17 mouse cellular contexts compared by ENCODE assay signal in the genomic region with DNA sequence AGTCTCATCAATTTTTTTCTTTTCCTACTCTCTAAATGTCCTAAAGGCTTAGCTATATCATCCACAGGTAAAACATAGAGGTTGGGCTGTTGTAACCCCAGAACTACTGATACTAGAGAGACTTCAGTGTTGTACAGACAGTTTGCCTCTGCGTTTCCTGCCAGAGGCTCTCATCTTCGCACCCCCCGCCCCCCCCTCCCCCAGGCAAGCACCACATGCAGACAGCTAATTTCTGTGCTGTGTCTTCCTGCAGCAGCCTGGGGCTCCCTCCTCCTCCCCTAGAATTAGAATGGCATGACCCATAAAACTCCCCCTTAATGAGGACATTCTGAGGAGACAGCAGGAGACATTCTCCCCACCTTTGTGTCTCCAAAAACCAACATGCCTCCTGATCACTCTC. TPM values are rescaled to one million over a fixed set of nuclear protein-coding genes. Genes with fewer than 3 reads are reported as not detected.
DNase-seq lines count a peak whose midpoint lies in the region; ATAC-seq lines count a peak whose summit lies in the region.
"Had no signal": no experiment of that assay in that cellular context is flagged by ENCODE, and none has a peak within 500 bp of the region (broad histone marks: within the 10 kb centered on the region; RNA-seq: fewer than 3 reads in every experiment).

No protein-coding gene starts in this region.

- ATAC-seq in CD4-positive, CD25-positive, alpha-beta regulatory T cell, adult 4 months: peak; percentile 50
- peak; percentile 33 for ATAC-seq in inflammation-experienced regulatory T-cells, adult 6 months
- ATAC-seq: forebrain, embryonic 13.5 days; forebrain, embryonic 16.5 days; intestine, embryonic 16.5 days had no signal

- DNase-seq in heart, adult 11 months: peak; percentile 40
- no peak for DNase-seq in heart, postnatal 25 days (ENCODE audit: low spot score)
- DNase-seq in kidney, adult 8-10 months: no peak
- DNase-seq in gastrocnemius, postnatal 25 days: no peak
- DNase-seq: adrenal gland, postnatal 10 days; adrenal gland, postnatal 36 days; cerebellum, adult 18-20 months; cerebellum, adult 9-10 months; cerebellum, postnatal 14 days; gastrocnemius, postnatal 14 days; heart, adult 2 months; heart, postnatal 14 days had no signal

- intact Hi-C loops in heart, postnatal 25 days (cut with DNase I): no loop called here

RNA-seq across cellular contexts. Expression of a gene that starts 17.6 kb away (rescaled TPM):
- 10 to 100 TPM in 1 of 2 experiments, 1 to 10 TPM in 1; 9.6 to 15.2 TPM for total RNA-seq in heart, postnatal 25 days (2021)
- polyA plus RNA-seq in CD4-positive, CD25-positive, alpha-beta regulatory T cell, adult 4 months (2017; shearing (Covaris generic)): 10 to 100 TPM; 28.3 to 29.9 TPM
- 10 to 100 TPM in 2 of 3 experiments, 1 to 10 TPM in 1; 9.1 to 24.4 (median 21.4) TPM for polyA plus RNA-seq in inflammation-experienced regulatory T-cells, adult 6 months (2017; shearing (Covaris generic))
- total RNA-seq in gastrocnemius, postnatal 25 days (2021): 1 to 10 TPM; 2.8 to 3.2 TPM
